Mouse (Mus musculus): ENCODE measurements around the gene Rln3.

- peak; percentile 97 for TF ChIP-seq CTCF (IDR thresholded peaks at IDR 0.05; ENCODE audit: control insufficient read depth, insufficient read depth, low read length)
- TF ChIP-seq POLR2A (IDR thresholded peaks at IDR 0.05; ENCODE audit: borderline replicate concordance, control insufficient read depth, low read depth, low read length): no peak
Observed at GRCm38 (mm10) chr8:84009876-84010275, 34.9 kb downstream of the Rln3 start.
